ENCODE assay signal across 1 mouse cellular context in the genomic region with DNA sequence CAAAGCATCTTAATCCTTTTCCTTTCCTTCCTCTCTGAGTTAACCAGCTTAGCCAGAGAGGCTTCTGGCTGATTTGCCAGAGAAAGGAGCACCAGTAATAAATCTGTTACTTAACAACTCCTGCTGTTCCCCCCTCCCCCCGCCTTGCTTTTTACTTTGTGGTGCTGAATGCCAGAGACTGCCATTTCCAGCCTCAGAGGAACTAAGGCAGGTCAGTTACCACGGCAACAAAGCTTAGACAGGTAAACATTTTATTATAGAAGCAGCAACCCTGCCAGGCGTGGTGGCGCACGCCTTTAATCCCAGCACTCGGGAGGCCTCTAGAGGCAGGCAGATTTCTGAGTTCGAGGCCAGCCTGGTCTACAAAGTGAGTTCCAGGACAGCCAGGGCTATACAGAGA.
TF ChIP-seq lines count a peak whose summit lies in the region.

No protein-coding gene starts in this region.

TF ChIP-seq in MEL, 35 proteins besides CTCF, POLR2A, EP300 and RAD21:
- TF ChIP-seq TCF12 (IDR thresholded peaks at IDR 0.05; ENCODE audit: low read depth, low read length) (no peak), BHLHE40 (IDR thresholded peaks at IDR 0.05; ENCODE audit: borderline replicate concordance, low read depth, low read length) (no peak), MXI1 (IDR thresholded peaks at IDR 0.05; ENCODE audit: low read depth, low read length) (no peak), MAX (IDR thresholded peaks at IDR 0.05; ENCODE audit: low read length) (no peak), SIN3A (IDR thresholded peaks at IDR 0.05; ENCODE audit: low read length) (no peak), NRF1 (IDR thresholded peaks at IDR 0.05; ENCODE audit: insufficient read depth, low read depth, low read length, poor library complexity, severe bottlenecking) (no peak), MYB (IDR thresholded peaks at IDR 0.05; ENCODE audit: low read depth, low read length) (no peak), CHD2 (IDR thresholded peaks at IDR 0.05; ENCODE audit: low read length) (no peak), TAL1 (IDR thresholded peaks at IDR 0.05; ENCODE audit: low read length) (no peak), USF2 (IDR thresholded peaks at IDR 0.05; ENCODE audit: borderline replicate concordance in 1 of 2, insufficient read depth in 1 of 2, low read depth in 1 of 2, low read length in 2 of 2) (no peak), RCOR1 (IDR thresholded peaks at IDR 0.05; ENCODE audit: low read depth, low read length) (no peak), SMC3 (IDR thresholded peaks at IDR 0.05; ENCODE audit: low read depth, low read length) (no peak)
